Comparison of ENCODE assay signal across 8 mouse cellular contexts in the genomic region with DNA sequence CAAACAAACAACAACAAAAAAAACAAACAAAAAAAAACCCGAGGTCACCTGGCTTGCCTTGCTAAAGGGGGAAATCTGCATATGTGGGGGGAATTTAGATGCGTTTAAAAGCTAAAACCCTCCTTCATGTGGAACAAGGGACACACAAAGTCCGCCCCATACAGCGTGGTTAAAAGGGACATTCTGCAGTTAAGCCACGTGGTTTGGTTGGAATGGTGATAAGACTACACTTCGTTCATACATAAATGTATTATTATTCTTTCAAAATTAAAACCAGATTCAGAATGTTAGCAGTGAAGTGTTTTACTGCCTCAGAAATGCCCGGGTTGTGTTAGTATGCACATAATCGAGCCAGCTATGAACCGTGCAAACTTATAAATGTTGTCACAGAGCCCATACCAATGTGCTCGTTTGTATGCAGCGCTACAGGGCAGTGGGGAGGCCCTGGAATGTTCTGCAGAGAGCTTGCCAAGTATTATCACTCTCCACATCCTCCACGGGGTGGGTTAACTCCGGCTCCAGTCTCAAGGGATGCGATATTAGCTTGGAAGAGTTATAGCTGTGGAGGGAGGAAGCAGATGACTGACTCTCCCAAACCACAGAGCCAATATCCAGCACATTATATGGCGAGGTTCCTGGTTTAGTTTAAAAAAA.
DNase-seq lines count a peak whose midpoint lies in the region; ATAC-seq and TF ChIP-seq lines count a peak whose summit lies in the region.

No protein-coding gene starts in this region.

- no peaks in the 10 kb centered on the region for H3K27me3 ChIP-seq in lung, embryonic 15.5 days
- no peaks in the 10 kb centered on the region for H3K27me3 ChIP-seq in midbrain, embryonic 10.5 days (ENCODE audit: low read depth, poor library complexity, severe bottlenecking)

- H3K4me1 ChIP-seq in lung, embryonic 15.5 days = peaks cover 96% of the 10 kb centered on the region
- peaks cover 27% of the 10 kb centered on the region for H3K4me1 ChIP-seq in lung, adult 2 months (ENCODE audit: control insufficient read depth, insufficient read depth, low read length)
- peaks cover 90% of the 10 kb centered on the region for H3K4me1 ChIP-seq in midbrain, embryonic 10.5 days

- peak; percentile 66 for ATAC-seq in lung, embryonic 15.5 days (ENCODE audit: borderline replicate concordance, extremely low read depth, low FRiP score, low TSS enrichment)
- ATAC-seq in erythroblast, adult 5-6 weeks (replicated peaks; ENCODE audit: low FRiP score, poor library complexity, severe bottlenecking) = no peak

- no peak for DNase-seq in lung, adult 2 months
- peak; percentile 78 to 81 for DNase-seq in heart, adult 9 months (ENCODE audit: low spot score in 2 of 2)
- peak; percentile 67 to 76 for DNase-seq in kidney, adult 8-10 months
- DNase-seq in midbrain, embryonic 10.5 days (ENCODE audit: low spot score) = no peak
- DNase-seq in embryo, embryonic 9.5 days (ENCODE audit: extremely low spot score) = no peak
- no peak for DNase-seq in layer of hippocampus, adult 9-11 months

- no peak for TF ChIP-seq POLR2A in lung, adult 2 months (IDR thresholded peaks at IDR 0.05; ENCODE audit: borderline replicate concordance, extremely low read depth, low read depth, low read length)

- H3K36me3 ChIP-seq in lung, embryonic 15.5 days = no peaks in the 10 kb centered on the region
- 0 out of 2 replicates have a peak, but pooled peaks cover 2% of the 10 kb centered on the region for H3K36me3 ChIP-seq in midbrain, embryonic 10.5 days

- no peak overlapping the region for H3K4me2 ChIP-seq in lung, embryonic 15.5 days

- no peak overlapping the region for H3K4me3 ChIP-seq in lung, embryonic 15.5 days
- H3K4me3 ChIP-seq in lung, adult 2 months (replicated peaks; ENCODE audit: extremely low read depth, low read depth, low read length) = no peak overlapping the region
- no peak overlapping the region for H3K4me3 ChIP-seq in midbrain, embryonic 10.5 days

- WGBS in lung, embryonic 15.5 days = 28% methylated on average over 15 of the region's 15 CpGs
- WGBS in lung, adult 2 months = 34% methylated on average over 15 of the region's 15 CpGs
- WGBS in midbrain, embryonic 10.5 days = 74% methylated on average over 15 of the region's 15 CpGs

- TF ChIP-seq CTCF in lung, adult 2 months (IDR thresholded peaks at IDR 0.05; ENCODE audit: insufficient read depth, low read length) = no peak

- no peak overlapping the region for H3K9ac ChIP-seq in lung, embryonic 15.5 days

- H3K9me3 ChIP-seq in lung, embryonic 15.5 days = no peaks in the 10 kb centered on the region
- H3K9me3 ChIP-seq in midbrain, embryonic 10.5 days (replicated peaks) = no peaks in the 10 kb centered on the region

- H3K27ac ChIP-seq in lung, embryonic 15.5 days = peak overlapping the region; percentile 88
- 0 out of 2 replicates have a peak overlapping the region, but pooled peaks have one; percentile 38 for H3K27ac ChIP-seq in midbrain, embryonic 10.5 days (replicated peaks)

Comparison
In these comparisons a context has a peak if more than half of its experiments do, and no peak if none do; other contexts are left out.
1. DNase-seq: peak in heart, adult 9 months (2 of 2) and kidney, adult 8-10 months (2 of 2); none in lung, adult 2 months (single experiment), midbrain, embryonic 10.5 days (single experiment), embryo, embryonic 9.5 days (single experiment) and layer of hippocampus, adult 9-11 months (single experiment).